Mouse (Mus musculus) embryonic fibroblast, embryonic 13.5 days (primary cell): Measurements from ENCODE around the gene Ctnnbl1.

ENCODE experiments used
- CTCF ChIP-seq: IDR thresholded peaks from 2 replicates; pipeline ENCODE4 v1.5.1; 2011; ENCODE audit warnings: mild to moderate bottlenecking, control low read depth, low read length, moderate library complexity, borderline replicate concordance; ENCODE audit not compliant: insufficient read depth
- POLR2A ChIP-seq: IDR thresholded peaks from 2 replicates; pipeline ENCODE4 v1.6.1; 2011; ENCODE audit warnings: low read depth, mild to moderate bottlenecking, control low read depth, low read length, moderate library complexity

GRCm38 (mm10) chr2:157745735-157746134, 8.5 kb downstream of the Ctnnbl1 start:
- no peak for TF ChIP-seq CTCF
- TF ChIP-seq POLR2A = no peak
